In genomic region chr6:83132176-83132919, GRCm38 (mm10) we compare ENCODE assay signal across 17 mouse cellular contexts. TPM values are rescaled to one million over a fixed set of nuclear protein-coding genes. Genes with fewer than 3 reads are reported as not detected.
A peak's percentile ranks its signal among the peaks of the same experiment; 100 is the strongest.
DNase-seq lines count a peak whose midpoint lies in the region; ATAC-seq and TF ChIP-seq lines count a peak whose summit lies in the region.
"Had no signal": no experiment of that assay in that cellular context is flagged by ENCODE, and none has a peak within 500 bp of the region (broad histone marks: within the 10 kb centered on the region; RNA-seq: fewer than 3 reads in every experiment).

No protein-coding gene starts in this region.

- peak; percentile 26; the same call in 1 of the 2 replicates for ATAC-seq in liver, embryonic 15.5 days (ENCODE audit: insufficient read depth)
- ATAC-seq: forebrain, embryonic 16.5 days had no signal

- peaks cover 3% of the 10 kb centered on the region; the same call in 1 of the 2 replicates for H3K4me1 ChIP-seq in embryonic fibroblast, embryonic 13.5 days (ENCODE audit: control insufficient read depth, insufficient read depth, low read length)
- peaks cover 34% of the 10 kb centered on the region for H3K4me1 ChIP-seq in liver, embryonic 15.5 days (replicated peaks)

- H3K9me3 ChIP-seq in liver, embryonic 15.5 days (replicated peaks) = no peaks in the 10 kb centered on the region
- H3K9me3 ChIP-seq: hindbrain, embryonic 12.5 days; limb, embryonic 15.5 days; megakaryocyte, embryonic 14.5 days; neural tube, embryonic 13.5 days had no signal

- TF ChIP-seq CTCF in embryonic fibroblast, embryonic 13.5 days (IDR thresholded peaks at IDR 0.05; ENCODE audit: borderline replicate concordance, insufficient read depth, low read length) = no peak

- no peaks in the 10 kb centered on the region for H3K36me3 ChIP-seq in liver, embryonic 15.5 days (replicated peaks)
- H3K36me3 ChIP-seq: hindbrain, embryonic 12.5 days; limb, embryonic 15.5 days; neural tube, embryonic 13.5 days had no signal

- no peak overlapping the region for H3K27ac ChIP-seq in embryonic fibroblast, embryonic 13.5 days (ENCODE audit: insufficient read depth, low read length)
- peak overlapping the region; percentile 68 for H3K27ac ChIP-seq in liver, embryonic 15.5 days (replicated peaks)
- H3K27ac ChIP-seq: hindbrain, embryonic 12.5 days; limb, embryonic 15.5 days; neural tube, embryonic 13.5 days had no signal

- H3K4me2 ChIP-seq in liver, embryonic 15.5 days = peak overlapping the region; percentile 18; the same call in 1 of the 2 replicates
- H3K4me2 ChIP-seq: hindbrain, embryonic 12.5 days; limb, embryonic 15.5 days; neural tube, embryonic 13.5 days had no signal

- no peak overlapping the region for H3K9ac ChIP-seq in liver, embryonic 15.5 days
- H3K9ac ChIP-seq: hindbrain, embryonic 12.5 days; limb, embryonic 15.5 days; neural tube, embryonic 13.5 days had no signal

- 0 out of 2 replicates have a peak, but pooled peaks have one; percentile 25 for TF ChIP-seq POLR2A in embryonic fibroblast, embryonic 13.5 days (IDR thresholded peaks at IDR 0.05; ENCODE audit: low read depth, low read length)

- no peak overlapping the region for H3K4me3 ChIP-seq in embryonic fibroblast, embryonic 13.5 days (ENCODE audit: insufficient read depth, low read length)
- no peak overlapping the region for H3K4me3 ChIP-seq in liver, embryonic 15.5 days (replicated peaks)
- H3K4me3 ChIP-seq: hindbrain, embryonic 12.5 days; limb, embryonic 15.5 days; megakaryocyte, embryonic 14.5 days; neural tube, embryonic 13.5 days had no signal

- peak; percentile 54 for DNase-seq in kidney, adult 9 months
- no peak for DNase-seq in kidney, adult 8-10 months
- peak; percentile 38 for DNase-seq in 416B (ENCODE audit: low read depth)
- DNase-seq in spleen, postnatal 10 days (ENCODE audit: low spot score in 2 of 2) = no peak
- no peak for DNase-seq in ovary, postnatal 36 days (ENCODE audit: low spot score)
- DNase-seq in cerebellum, postnatal 4 days (ENCODE audit: low spot score in 2 of 2) = no peak
- DNase-seq: adrenal gland, adult 2 months; B cell, adult 2 months; cerebellum, adult 2 months; thymus, adult 18-20 months had no signal

- 67% methylated on average over 9 of the region's 9 CpGs for WGBS in liver, embryonic 15.5 days (ENCODE audit: insufficient replicate concordance)

- H3K27me3 ChIP-seq in liver, embryonic 15.5 days = peaks cover 29% of the 10 kb centered on the region
- H3K27me3 ChIP-seq: limb, embryonic 15.5 days; megakaryocyte, embryonic 14.5 days had no signal

RNA-seq across cellular contexts. Expression of gene Rtkn, which starts 2.9 kb away (rescaled TPM):
- 13.4 and 15.4 TPM in 2 replicates for polyA plus RNA-seq in embryonic fibroblast, embryonic 13.5 days (2011; ENCODE audit: insufficient read length, low read depth, missing spikeins)
- polyA plus RNA-seq in liver, embryonic 15.5 days (2015; fragmentation: Nextera tagmentation; extraction: Ambion mirVana) = 12.1 and 17.9 TPM in 2 replicates

RNA-seq across cellular contexts. Expression of gene Ino80b, which starts 7.1 kb away (rescaled TPM):
- polyA plus RNA-seq in embryonic fibroblast, embryonic 13.5 days (2011; ENCODE audit: insufficient read length, low read depth, missing spikeins) = 6.6 and 7.4 TPM in 2 replicates
- polyA plus RNA-seq in liver, embryonic 15.5 days (2015; fragmentation: Nextera tagmentation; extraction: Ambion mirVana) = 5.0 and 5.3 TPM in 2 replicates

RNA-seq across cellular contexts. Expression of gene Wbp1, which starts 11.0 kb away (rescaled TPM):
- 37.3 and 44.5 TPM in 2 replicates for polyA plus RNA-seq in embryonic fibroblast, embryonic 13.5 days (2011; ENCODE audit: insufficient read length, low read depth, missing spikeins)
- polyA plus RNA-seq in liver, embryonic 15.5 days (2015; fragmentation: Nextera tagmentation; extraction: Ambion mirVana) = 29.6 and 30.2 TPM in 2 replicates

RNA-seq across cellular contexts. Expression of gene Mogs, which starts 17.1 kb away (rescaled TPM):
- polyA plus RNA-seq in embryonic fibroblast, embryonic 13.5 days (2011; ENCODE audit: insufficient read length, low read depth, missing spikeins) = 28.0 TPM in 2 replicates
- 37.0 and 39.9 TPM in 2 replicates for polyA plus RNA-seq in liver, embryonic 15.5 days (2015; fragmentation: Nextera tagmentation; extraction: Ambion mirVana)

RNA-seq across cellular contexts. Expression of gene Mrpl53, which starts 23.5 kb away (rescaled TPM):
- polyA plus RNA-seq in embryonic fibroblast, embryonic 13.5 days (2011; ENCODE audit: insufficient read length, low read depth, missing spikeins) = 41.9 and 42.7 TPM in 2 replicates
- 70.4 and 72.6 TPM in 2 replicates for polyA plus RNA-seq in liver, embryonic 15.5 days (2015; fragmentation: Nextera tagmentation; extraction: Ambion mirVana)

Comparison
In these comparisons a context has a peak if more than half of its experiments do, and no peak if none do; other contexts are left out.
1. DNase-seq: peak in kidney, adult 9 months (single experiment) and 416B (single experiment); none in kidney, adult 8-10 months (0 of 2), spleen, postnatal 10 days (0 of 2), ovary, postnatal 36 days (single experiment) and cerebellum, postnatal 4 days (0 of 2).